Mouse (Mus musculus): ENCODE data around the gene St6galnac6. TPM values are rescaled to one million over a fixed set of nuclear protein-coding genes. Genes with fewer than 3 reads are reported as not detected.
A peak's percentile ranks its signal among the peaks of the same experiment; 100 is the strongest.

St6galnac6 gene
- polyA plus RNA-seq, 1 experiment from 2014 or later: 11.3 TPM

- peaks cover 7% of the 10 kb centered on the region; the same call in 1 of the 2 replicates for H3K27me3 ChIP-seq
- WGBS: 8% methylated on average over 34 of the region's 34 CpGs
- H3K36me3 ChIP-seq: no peaks in the 10 kb centered on the region
- H3K4me3 ChIP-seq (replicated peaks): peak overlapping the region; percentile 67
- H3K4me1 ChIP-seq (replicated peaks): peaks cover 26% of the 10 kb centered on the region
- peak overlapping the region; percentile 91 for H3K4me2 ChIP-seq (replicated peaks)
- no peaks in the 10 kb centered on the region for H3K9me3 ChIP-seq
- ATAC-seq: peak; percentile 40
- peak overlapping the region; percentile 84 for H3K9ac ChIP-seq (replicated peaks)
- no peak overlapping the region for H3K27ac ChIP-seq
Measured at GRCm38 (mm10) chr2:32607262-32607947, 7.9 kb downstream of the St6galnac6 start.

GRCm38 (mm10) chr2:32608141-32608777 is 8.8 kb downstream of the St6galnac6 start:
- Histone ChIP-seq H3K36me3 (no peaks in the 10 kb centered on the region), H3K9me3 (no peaks in the 10 kb centered on the region), H3K27me3 (peaks cover 7% of the 10 kb centered on the region; the same call in 1 of the 2 replicates), H3K27ac (no peak overlapping the region), H3K4me2 (replicated peaks) (peak overlapping the region; percentile 91), H3K4me3 (replicated peaks) (peak overlapping the region; percentile 8; the same call in 1 of the 2 replicates), H3K9ac (replicated peaks) (no peak overlapping the region), H3K4me1 (replicated peaks) (peaks cover 26% of the 10 kb centered on the region)
- ATAC-seq: peak; percentile 51
- WGBS: 8% methylated on average over 25 of the region's 25 CpGs

GRCm38 (mm10) chr2:32608778-32609435 is 9.4 kb downstream of the St6galnac6 start:
- Histone ChIP-seq H3K9ac (replicated peaks) (no peak overlapping the region; the same call in 1 of the 2 replicates), H3K9me3 (no peaks in the 10 kb centered on the region), H3K4me1 (replicated peaks) (peaks cover 26% of the 10 kb centered on the region), H3K27ac (no peak overlapping the region), H3K4me2 (replicated peaks) (peak overlapping the region; percentile 91), H3K27me3 (peaks cover 7% of the 10 kb centered on the region; the same call in 1 of the 2 replicates), H3K36me3 (no peaks in the 10 kb centered on the region), H3K4me3 (replicated peaks) (0 out of 2 replicates have a peak overlapping the region, but pooled peaks have one; percentile 8)
- 43% methylated on average over 18 of the region's 18 CpGs for WGBS
- no peak for ATAC-seq

- 0 out of 2 replicates have a peak overlapping the region, but pooled peaks have one; percentile 30 for H3K9ac ChIP-seq (replicated peaks)
- WGBS: 17% methylated on average over 23 of the region's 23 CpGs
Measured at GRCm38 (mm10) chr2:32610610-32611229, 11.2 kb downstream of the St6galnac6 start.

GRCm38 (mm10) chr2:32612274-32612673 is 12.8 kb downstream of the St6galnac6 start:
- Histone ChIP-seq H3K27ac (no peak overlapping the region), H3K4me1 (replicated peaks) (peaks cover 23% of the 10 kb centered on the region), H3K27me3 (peaks cover 6% of the 10 kb centered on the region; the same call in 1 of the 2 replicates), H3K9me3 (no peaks in the 10 kb centered on the region), H3K4me2 (replicated peaks) (no peak overlapping the region), H3K9ac (replicated peaks) (no peak overlapping the region), H3K4me3 (replicated peaks) (no peak overlapping the region), H3K36me3 (peaks cover 9% of the 10 kb centered on the region; the same call in 1 of the 2 replicates)
- ATAC-seq: no peak
- 66% methylated on average over 26 of the region's 26 CpGs for WGBS

More at GRCm38 (mm10) chr2:32610610-32611229, 11.2 kb downstream of the St6galnac6 start:
- Histone ChIP-seq H3K4me2 (replicated peaks) (peak overlapping the region; percentile 49), H3K36me3 (peaks cover 9% of the 10 kb centered on the region; the same call in 1 of the 2 replicates), H3K4me1 (replicated peaks) (peaks cover 26% of the 10 kb centered on the region), H3K4me3 (replicated peaks) (peak overlapping the region; percentile 24), H3K9me3 (no peaks in the 10 kb centered on the region), H3K27me3 (peaks cover 7% of the 10 kb centered on the region; the same call in 1 of the 2 replicates), H3K27ac (no peak overlapping the region)
- no peak for ATAC-seq

- H3K9me3 ChIP-seq: 0 out of 2 replicates have a peak, but pooled peaks cover 3% of the 10 kb centered on the region
- no peak overlapping the region for H3K4me3 ChIP-seq (replicated peaks)
- H3K27me3 ChIP-seq: no peaks in the 10 kb centered on the region
- H3K27ac ChIP-seq: no peak overlapping the region
- no peak for ATAC-seq
- H3K4me1 ChIP-seq (replicated peaks): peaks cover 38% of the 10 kb centered on the region
- H3K4me2 ChIP-seq (replicated peaks): no peak overlapping the region
- no peak overlapping the region for H3K9ac ChIP-seq (replicated peaks)
- H3K36me3 ChIP-seq: peaks cover 14% of the 10 kb centered on the region; the same call in 1 of the 2 replicates
- 97% methylated on average over 1 of the region's 1 CpGs for WGBS
Measured at GRCm38 (mm10) chr2:32617109-32617508, 17.6 kb downstream of the St6galnac6 start.

GRCm38 (mm10) chr2:32617601-32618000 is 18.1 kb downstream of the St6galnac6 start:
- H3K4me2 ChIP-seq (replicated peaks): no peak overlapping the region
- H3K27me3 ChIP-seq: no peaks in the 10 kb centered on the region
- ATAC-seq: no peak
- peaks cover 14% of the 10 kb centered on the region; the same call in 1 of the 2 replicates for H3K36me3 ChIP-seq
- H3K9ac ChIP-seq (replicated peaks): no peak overlapping the region
- no peak overlapping the region for H3K27ac ChIP-seq
- WGBS: 91% methylated on average over 4 of the region's 4 CpGs
- H3K4me1 ChIP-seq (replicated peaks): peaks cover 38% of the 10 kb centered on the region
- 0 out of 2 replicates have a peak, but pooled peaks cover 3% of the 10 kb centered on the region for H3K9me3 ChIP-seq
- no peak overlapping the region for H3K4me3 ChIP-seq (replicated peaks)

GRCm38 (mm10) chr2:32618051-32618450 is 18.5 kb downstream of the St6galnac6 start:
- no peak overlapping the region for H3K9ac ChIP-seq (replicated peaks)
- H3K27me3 ChIP-seq: no peaks in the 10 kb centered on the region
- H3K27ac ChIP-seq: no peak overlapping the region
- no peak overlapping the region for H3K4me3 ChIP-seq (replicated peaks)
- peaks cover 38% of the 10 kb centered on the region for H3K4me1 ChIP-seq (replicated peaks)
- ATAC-seq: no peak
- 53% methylated on average over 9 of the region's 9 CpGs for WGBS
- peaks cover 14% of the 10 kb centered on the region; the same call in 1 of the 2 replicates for H3K36me3 ChIP-seq
- no peak overlapping the region for H3K4me2 ChIP-seq (replicated peaks)
- H3K9me3 ChIP-seq: 0 out of 2 replicates have a peak, but pooled peaks cover 3% of the 10 kb centered on the region

GRCm38 (mm10) chr2:32620682-32621516 is 21.4 kb downstream of the St6galnac6 start:
- no peak overlapping the region for H3K4me3 ChIP-seq (replicated peaks)
- no peak overlapping the region for H3K9ac ChIP-seq (replicated peaks)
- no peaks in the 10 kb centered on the region for H3K27me3 ChIP-seq
- 0 out of 2 replicates have a peak, but pooled peaks cover 3% of the 10 kb centered on the region for H3K9me3 ChIP-seq
- peaks cover 5% of the 10 kb centered on the region; the same call in 1 of the 2 replicates for H3K36me3 ChIP-seq
- no peak overlapping the region for H3K4me2 ChIP-seq (replicated peaks)
- 56% methylated on average over 4 of the region's 4 CpGs for WGBS
- ATAC-seq: no peak
- peak overlapping the region; percentile 32; the same call in 1 of the 2 replicates for H3K27ac ChIP-seq
- H3K4me1 ChIP-seq (replicated peaks): peaks cover 53% of the 10 kb centered on the region

GRCm38 (mm10) chr2:32621517-32621859 is 22.0 kb downstream of the St6galnac6 start, which contains the start of gene Ak1:
Ak1 (plus strand) TSS chr2:32621758.
- no peaks in the 10 kb centered on the region for H3K27me3 ChIP-seq
- H3K4me1 ChIP-seq (replicated peaks): peaks cover 59% of the 10 kb centered on the region
- 58% methylated on average over 7 of the region's 7 CpGs for WGBS
- no peak within 1 kb of the TSS for H3K4me2 ChIP-seq (replicated peaks)
- peaks cover 5% of the 10 kb centered on the region; the same call in 1 of the 2 replicates for H3K36me3 ChIP-seq
- H3K27ac ChIP-seq: peak within 1 kb of the TSS; percentile 32; the same call in 1 of the 2 replicates
- ATAC-seq: no peak
- H3K9ac ChIP-seq (replicated peaks): no peak within 1 kb of the TSS
- no peak within 1 kb of the TSS for H3K4me3 ChIP-seq (replicated peaks)
- H3K9me3 ChIP-seq: 0 out of 2 replicates have a peak, but pooled peaks cover 3% of the 10 kb centered on the region

Measured in midbrain, embryonic 13.5 days (tissue).